Mouse (Mus musculus) embryonic fibroblast, embryonic 13.5 days (primary cell): ENCODE results near the gene Sept1.

ENCODE experiments used
- CTCF ChIP-seq: IDR thresholded peaks from 2 replicates; pipeline ENCODE4 v1.5.1; 2011; ENCODE audit warnings: mild to moderate bottlenecking, control low read depth, low read length, moderate library complexity, borderline replicate concordance; ENCODE audit not compliant: insufficient read depth
- POLR2A ChIP-seq: IDR thresholded peaks from 2 replicates; pipeline ENCODE4 v1.6.1; 2011; ENCODE audit warnings: low read depth, mild to moderate bottlenecking, control low read depth, low read length, moderate library complexity

DNA sequence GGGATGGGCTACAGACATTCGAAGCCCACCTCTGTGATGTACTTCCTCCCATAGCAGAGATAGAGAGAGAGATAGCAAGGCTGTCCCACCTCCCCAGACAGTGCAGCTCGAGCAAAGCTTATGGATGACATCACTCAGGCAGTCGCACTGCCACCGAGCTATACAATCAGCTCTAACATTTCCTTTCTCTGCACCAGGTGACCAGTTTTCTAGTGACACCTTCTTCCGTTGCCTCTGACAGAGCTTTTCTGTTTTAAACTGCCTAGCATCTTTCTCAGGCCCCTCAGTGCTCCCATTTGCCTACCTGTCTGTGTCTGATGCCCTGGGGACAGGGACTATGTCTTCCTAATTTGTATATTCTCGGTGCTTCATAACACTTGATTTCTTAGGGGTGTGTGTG, 12.5 kb downstream of the Sept1 start:
- TF ChIP-seq CTCF = no peak
- TF ChIP-seq POLR2A = no peak
